Mouse (Mus musculus) bone marrow macrophage, adult 2 months (primary cell): ENCODE measurements around the gene Ralgps1. TPM values are rescaled to one million over a fixed set of nuclear protein-coding genes. Genes with fewer than 3 reads are reported as not detected.

Source experiments
- H3K27ac ChIP-seq: 2 replicates; pipeline ENCODE4 v1.5.1; 2012; ENCODE audit warnings: low read depth, low read length; ENCODE audit not compliant: insufficient read depth
- H3K4me1 ChIP-seq: 2 replicates; pipeline ENCODE4 v1.6.1; 2012; ENCODE audit warnings: low read length; ENCODE audit not compliant: control insufficient read depth, insufficient read depth
- H3K4me3 ChIP-seq: 2 replicates; pipeline ENCODE4 v1.5.1; 2012; ENCODE audit warnings: mild to moderate bottlenecking, low read length, moderate library complexity; ENCODE audit not compliant: insufficient read depth
- CTCF ChIP-seq: IDR thresholded peaks from 2 replicates; pipeline ENCODE4 v1.5.1; 2012; ENCODE audit warnings: low read depth, mild to moderate bottlenecking, low read length, moderate library complexity
- POLR2A ChIP-seq: IDR thresholded peaks from 2 replicates; pipeline ENCODE4 v1.6.1; 2012; ENCODE audit warnings: mild to moderate bottlenecking, low read depth, low read length, borderline replicate concordance
- polyA plus RNA-seq: library from polyadenylated mRNA; stranded (reverse); fragments of >200 nt; gene quantifications from 2 replicates; pipeline ENCODE4 v1.2.4, GENCODE M21; 2012; ENCODE audit not compliant: missing spikeins, insufficient read depth, insufficient read length

Ralgps1 gene
- polyA plus RNA-seq, 1 experiment, result 7.6 TPM

DNA sequence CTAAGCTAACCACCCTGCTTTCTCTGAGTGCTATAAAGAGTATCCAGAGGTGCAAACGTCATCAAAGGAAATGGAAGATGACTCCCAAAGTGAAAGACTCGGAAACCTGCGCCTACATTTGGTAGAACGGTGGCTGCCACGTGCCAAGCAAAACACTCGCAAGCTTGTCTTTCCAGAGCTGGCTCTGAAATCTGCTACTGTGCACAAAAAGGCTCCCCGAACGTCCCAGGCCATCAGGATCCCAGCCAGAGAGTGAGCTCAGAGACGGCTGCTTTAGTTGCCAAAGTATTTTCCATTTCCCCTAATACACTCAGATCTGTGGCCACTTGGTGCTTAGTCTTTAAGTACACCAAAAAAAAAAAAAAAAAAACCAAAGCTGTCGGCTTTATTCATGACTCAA lies 186.6 kb downstream of the Ralgps1 start:
- H3K4me3 ChIP-seq, result no peak overlapping the region
- H3K4me1 ChIP-seq, result no peaks in the 10 kb centered on the region; the same call in 1 of the 2 replicates
- no peak overlapping the region for H3K27ac ChIP-seq
- TF ChIP-seq POLR2A (no peak), CTCF (no peak)

DNA sequence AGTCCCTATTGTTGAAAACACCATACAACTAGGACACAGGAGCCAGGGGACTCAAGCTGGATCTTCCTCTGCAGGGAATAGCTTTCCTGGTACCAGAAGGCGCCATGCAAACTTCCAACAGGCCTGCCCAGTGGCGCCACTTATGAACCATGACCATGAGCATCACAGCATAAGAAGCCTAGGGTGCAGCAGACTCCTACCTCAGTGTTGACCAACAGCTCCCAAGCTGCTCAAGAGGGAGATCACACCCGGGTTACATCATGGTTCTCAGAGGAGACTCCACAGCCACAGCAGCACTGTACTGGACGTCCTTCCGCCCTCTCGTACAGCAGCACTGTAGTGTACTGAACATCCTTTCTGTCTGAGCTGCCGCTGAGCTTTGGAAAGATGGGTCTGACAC lies 188.0 kb downstream of the Ralgps1 start:
- H3K4me1 ChIP-seq, result peaks cover under 1% of the 10 kb centered on the region
- no peak for TF ChIP-seq POLR2A
- no peak for TF ChIP-seq CTCF
- H3K4me3 ChIP-seq, result no peak overlapping the region
- H3K27ac ChIP-seq, result no peak overlapping the region

DNA sequence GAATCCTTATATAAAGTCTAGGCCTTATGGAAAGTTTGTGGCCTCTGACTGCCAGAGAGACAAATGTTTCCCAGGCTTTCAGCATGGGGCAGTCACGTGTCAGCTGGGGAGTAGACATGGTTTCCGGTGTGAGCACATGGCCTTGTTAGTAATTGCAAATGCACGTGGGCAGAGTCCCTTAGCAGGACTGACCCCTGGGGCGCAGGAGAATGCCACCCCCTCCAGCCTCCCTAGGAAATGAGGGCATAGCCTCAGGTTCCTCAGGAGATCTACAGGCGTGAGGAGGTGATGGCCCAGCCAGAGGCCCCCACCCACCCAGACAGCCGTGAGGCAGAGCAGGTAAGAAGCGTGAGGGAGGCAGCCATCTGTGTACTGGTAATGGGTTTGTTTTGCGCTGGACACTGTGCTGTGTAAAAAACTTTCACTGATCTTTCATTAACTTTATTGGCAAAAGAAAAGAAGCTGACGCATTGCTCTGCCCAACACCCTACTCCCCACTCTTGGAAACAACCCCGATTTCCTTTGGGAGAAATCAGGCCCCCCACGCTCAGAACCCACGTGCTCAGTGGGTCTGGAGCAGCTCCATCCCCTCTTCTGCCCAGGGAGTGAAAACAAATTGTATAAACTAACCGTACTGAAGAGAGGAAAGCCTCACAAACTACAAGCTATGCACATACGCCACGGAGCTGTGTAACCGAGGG lies 191.2 kb downstream of the Ralgps1 start:
- TF ChIP-seq POLR2A (no peak), CTCF (no peak)
- no peak overlapping the region for H3K27ac ChIP-seq

DNA sequence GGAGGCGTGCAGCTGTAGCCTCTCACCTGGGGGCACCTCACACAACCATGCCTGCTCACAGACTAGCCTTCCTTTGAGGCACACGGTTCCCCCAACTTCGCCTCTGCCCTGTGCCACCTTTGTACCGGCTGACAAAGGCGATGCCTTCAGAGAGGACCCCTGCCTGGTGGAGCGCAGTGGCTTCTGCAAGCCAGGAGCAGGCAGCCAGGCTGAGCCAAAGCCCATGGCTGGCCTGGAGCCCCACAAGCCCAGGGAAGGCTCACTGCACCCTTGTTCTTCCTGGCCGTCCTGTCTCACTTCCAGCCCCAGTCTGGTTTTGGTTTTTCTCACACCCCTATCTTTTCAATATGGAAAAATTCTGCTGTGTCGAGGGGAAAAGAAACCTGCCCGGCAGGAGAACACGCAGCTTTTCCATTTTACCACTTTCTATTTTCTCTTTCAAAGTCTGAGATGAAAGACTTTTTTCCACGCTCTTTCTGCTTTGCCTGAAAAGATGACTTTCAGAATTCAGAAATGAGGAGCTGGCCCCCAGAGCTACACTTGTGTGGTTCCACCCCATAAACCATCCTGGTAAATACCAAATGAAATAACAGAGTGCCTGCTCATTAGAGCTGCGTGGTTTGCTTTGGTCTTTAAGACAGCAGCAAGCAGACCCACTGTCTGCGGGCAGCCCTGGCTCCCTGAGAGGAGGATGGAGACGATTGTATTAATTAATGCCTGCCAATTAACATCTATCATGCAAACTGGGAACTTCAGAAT lies 191.9 kb downstream of the Ralgps1 start:
- Histone ChIP-seq H3K27ac (no peak overlapping the region), H3K4me1 (peaks cover 20% of the 10 kb centered on the region), H3K4me3 (no peak overlapping the region)
- TF ChIP-seq POLR2A, result no peak
- no peak for TF ChIP-seq CTCF

More for the DNA sequence above, 191.2 kb downstream of the Ralgps1 start:
- no peak overlapping the region for H3K4me3 ChIP-seq
- peaks cover 20% of the 10 kb centered on the region for H3K4me1 ChIP-seq

DNA sequence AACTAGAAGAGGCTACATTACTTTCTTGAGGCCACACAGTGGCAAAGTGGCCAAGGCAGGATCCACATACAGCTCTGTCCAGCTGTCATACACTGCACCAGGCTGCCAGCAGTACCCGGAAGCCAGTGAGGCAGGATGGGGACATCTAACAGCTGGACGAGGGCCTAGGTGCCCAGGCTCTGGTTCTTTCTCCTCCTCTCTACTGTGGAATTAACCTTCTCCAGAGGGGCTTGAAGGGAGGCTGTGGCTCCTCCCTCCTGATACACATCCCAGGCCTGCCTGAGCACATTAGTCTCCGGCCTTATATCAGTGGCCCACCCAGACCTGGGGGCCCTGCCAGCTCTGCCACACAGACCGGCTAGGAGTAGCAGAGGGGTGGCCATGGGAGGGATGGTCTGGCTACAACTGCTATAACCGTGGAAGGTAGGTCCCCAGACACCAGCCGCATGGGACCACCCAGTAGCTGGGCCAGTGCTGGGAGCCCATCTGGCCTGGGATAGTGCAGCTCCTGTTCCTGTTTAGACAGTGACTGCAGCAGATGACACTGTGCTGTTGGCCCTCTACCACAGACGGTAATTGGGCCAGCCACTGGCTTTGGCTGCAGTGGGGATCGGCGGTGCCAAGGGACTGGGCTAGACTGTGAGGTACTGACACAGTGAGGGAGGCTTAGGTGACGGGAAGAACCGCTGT lies 192.9 kb downstream of the Ralgps1 start:
- TF ChIP-seq CTCF, result no peak
- no peak for TF ChIP-seq POLR2A
- H3K27ac ChIP-seq, result no peak overlapping the region
- H3K4me3 ChIP-seq, result no peak overlapping the region
- peaks cover 20% of the 10 kb centered on the region for H3K4me1 ChIP-seq

DNA sequence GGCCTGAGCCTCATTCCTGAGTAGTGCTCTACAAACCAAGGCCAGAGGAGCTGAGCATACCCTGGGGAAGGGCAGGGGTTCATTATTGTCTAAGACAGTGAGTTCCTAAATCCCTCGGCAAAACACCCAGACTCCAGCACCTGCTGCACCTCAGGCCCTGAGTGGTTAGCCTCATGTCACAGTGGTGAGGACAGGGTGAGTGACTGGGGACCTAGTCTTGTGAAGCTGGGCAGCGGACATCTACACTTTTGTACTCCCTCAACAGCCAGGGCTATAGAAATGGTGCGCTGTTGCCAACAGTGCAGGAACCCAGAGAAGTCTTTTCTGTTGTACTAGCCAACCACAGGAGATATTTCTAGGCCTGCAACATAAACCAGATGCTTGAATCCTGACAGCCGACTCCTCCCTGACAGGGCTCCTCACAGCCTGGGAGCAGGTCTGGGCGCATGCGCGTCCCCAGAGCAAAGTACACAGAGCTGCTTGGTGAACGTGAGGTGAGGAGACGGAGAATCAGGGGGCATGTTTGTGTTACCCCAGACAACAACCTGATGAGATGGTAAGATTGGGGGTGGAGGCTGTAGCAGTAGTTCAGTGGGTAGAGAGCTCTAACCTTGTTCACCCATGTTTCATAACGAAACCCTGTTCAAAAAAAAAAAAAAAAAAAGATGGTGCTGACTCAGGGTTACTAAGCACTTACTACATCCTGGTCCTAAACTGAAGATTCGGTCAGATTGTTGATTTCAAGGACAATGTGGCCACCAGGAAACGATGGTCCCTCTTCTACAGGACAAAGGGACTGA lies 193.6 kb downstream of the Ralgps1 start:
- TF ChIP-seq CTCF, result no peak
- no peak for TF ChIP-seq POLR2A
- peaks cover 28% of the 10 kb centered on the region for H3K4me1 ChIP-seq
- no peak overlapping the region for H3K4me3 ChIP-seq
- H3K27ac ChIP-seq, result no peak overlapping the region

DNA sequence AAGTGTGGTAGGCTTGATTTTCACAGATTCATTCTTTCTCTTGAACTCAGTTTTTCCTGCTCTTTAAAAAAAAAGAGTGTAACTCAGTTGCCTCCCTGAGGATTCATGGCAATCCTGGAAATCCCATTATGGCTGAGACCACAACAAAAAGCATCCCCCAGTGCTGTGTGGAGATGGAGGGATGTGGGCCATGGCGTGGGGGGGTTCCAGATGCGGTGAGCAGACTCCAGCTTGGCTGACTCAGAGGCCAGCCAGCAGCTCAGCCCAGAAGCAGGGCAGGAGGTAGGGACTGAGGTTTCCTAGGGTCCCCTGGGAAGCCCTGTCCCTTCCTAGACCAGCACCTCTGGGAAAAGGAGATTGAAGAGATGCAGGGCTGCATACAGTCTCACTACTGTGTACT lies 194.4 kb downstream of the Ralgps1 start:
- H3K27ac ChIP-seq, result peak overlapping the region; percentile 19; the same call in 1 of the 2 replicates
- H3K4me1 ChIP-seq, result peaks cover 28% of the 10 kb centered on the region

DNA sequence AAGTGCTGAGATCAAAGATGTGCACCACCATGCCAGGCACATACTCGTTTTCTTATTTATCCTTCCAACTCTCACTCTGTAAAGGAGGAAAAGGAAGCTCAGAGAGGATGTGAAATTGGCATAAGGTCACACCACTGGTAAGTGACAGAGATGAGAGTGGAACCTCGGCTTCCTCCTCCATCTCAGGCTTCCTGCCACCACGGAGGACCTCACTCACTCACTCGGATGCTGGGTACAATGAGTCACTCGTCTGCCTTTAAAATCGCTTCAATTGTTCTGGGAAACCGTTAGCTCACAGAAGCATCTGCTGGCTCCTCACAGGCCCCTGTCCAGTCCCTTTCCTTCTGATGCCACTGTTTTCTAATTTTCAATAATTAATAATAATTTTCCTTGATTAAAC lies 194.8 kb downstream of the Ralgps1 start:
- Histone ChIP-seq H3K27ac (no peak overlapping the region; the same call in 1 of the 2 replicates), H3K4me3 (no peak overlapping the region), H3K4me1 (peaks cover 28% of the 10 kb centered on the region)
- TF ChIP-seq CTCF (no peak), POLR2A (no peak)

More for the DNA sequence above, 194.4 kb downstream of the Ralgps1 start:
- H3K4me3 ChIP-seq, result no peak overlapping the region
- TF ChIP-seq CTCF (no peak), POLR2A (no peak)

DNA sequence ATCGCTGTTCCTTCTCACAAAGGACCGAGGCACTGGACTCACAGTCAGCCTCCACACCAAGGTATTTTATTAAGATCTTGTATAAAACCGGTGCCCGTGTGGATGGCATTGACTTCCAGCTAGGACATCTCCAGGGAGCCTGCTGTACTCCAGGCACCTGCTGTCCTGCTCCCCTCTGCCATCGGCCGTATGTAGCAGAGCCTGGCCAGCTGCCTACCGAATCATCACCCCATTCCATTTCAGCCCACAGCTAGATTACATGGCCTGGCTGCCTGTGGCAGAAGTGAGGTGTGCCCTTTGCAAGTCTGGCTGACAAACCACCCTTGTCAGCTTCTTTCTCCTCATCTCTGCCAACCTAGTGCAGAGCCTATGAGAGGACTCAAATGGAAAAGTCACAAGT lies 197.6 kb downstream of the Ralgps1 start:
- Histone ChIP-seq H3K27ac (no peak overlapping the region), H3K4me3 (no peak overlapping the region), H3K4me1 (peaks cover 28% of the 10 kb centered on the region)
- no peak for TF ChIP-seq CTCF
- TF ChIP-seq POLR2A, result no peak
